Mouse (Mus musculus) neural tube, embryonic 13.5 days (tissue): ENCODE measurements around the gene Prrg2. TPM values are rescaled to one million over a fixed set of nuclear protein-coding genes. Genes with fewer than 3 reads are reported as not detected.
A peak's percentile ranks its signal among the peaks of the same experiment; 100 is the strongest.
"Not testable (repeated sequence)": the region's sequence is repeated elsewhere in the genome, so short reads cannot be mapped to it uniquely, and the experiment has no call there.

Experiments
- ATAC-seq: fragments of 200-750 bp; cut with Nextera tagmentation; 2 replicates; pipeline ENCODE4 v1.8.0; 2017; ENCODE audit warnings: low read depth, mild to moderate bottlenecking, moderate TSS enrichment, moderate library complexity
- H3K27ac ChIP-seq: fragments of 300-500 bp; sonication (generic); replicated peaks from 2 replicates; pipeline ENCODE4 v1.5.1; 2015; ENCODE audit warnings: moderate library complexity, mild to moderate bottlenecking, inconsistent platforms
- H3K27me3 ChIP-seq: fragments of 300-500 bp; sonication (generic); 2 replicates; pipeline ENCODE4 v1.6.1; 2015; ENCODE audit warnings: mild to moderate bottlenecking, inconsistent platforms
- H3K36me3 ChIP-seq: fragments of 300-500 bp; sonication (generic); 2 replicates; pipeline ENCODE4 v1.6.1; 2015; ENCODE audit warnings: mild to moderate bottlenecking, inconsistent platforms
- H3K4me1 ChIP-seq: fragments of 300-500 bp; sonication (generic); replicated peaks from 2 replicates; pipeline ENCODE4 v1.6.1; 2015; ENCODE audit warnings: inconsistent platforms
- H3K4me2 ChIP-seq: fragments of 300-500 bp; sonication (generic); 2 replicates; pipeline ENCODE4 v1.6.1; 2015; ENCODE audit warnings: inconsistent platforms, mild to moderate bottlenecking, moderate library complexity
- H3K4me3 ChIP-seq: fragments of 300-500 bp; sonication (generic); 2 replicates; pipeline ENCODE4 v1.5.1; 2015; ENCODE audit warnings: mild to moderate bottlenecking, inconsistent platforms
- H3K9ac ChIP-seq: fragments of 300-500 bp; sonication (generic); 2 replicates; pipeline ENCODE4 v1.6.1; 2015; ENCODE audit warnings: moderate library complexity, mild to moderate bottlenecking, inconsistent platforms
- H3K9me3 ChIP-seq: fragments of 300-500 bp; sonication (generic); 2 replicates; pipeline ENCODE4 v1.6.1; 2016; ENCODE audit warnings: inconsistent platforms
- WGBS: fragments of 180-500 bp; shearing (Covaris S2); methylation state at CpG from one replicate; pipeline ENCODE4 v1.1.7; 2015; 5-methylcytosine and 5-hydroxymethylcytosine counted together
- polyA plus RNA-seq: library from polyadenylated mRNA; unstranded; fragments of >200 nt; fragmentation: Nextera tagmentation; extraction: Ambion mirVana; gene quantifications from 2 replicates; pipeline ENCODE4 v1.2.1, GENCODE M21; 2015

The Prrg2 gene
- polyA plus RNA-seq, 1 experiment from 2014 or later = 16.8 TPM

GRCm38 (mm10) chr7:45024281-45025248 is 37.9 kb downstream of the Prrg2 start:
- peaks cover 16% of the 10 kb centered on the region for H3K4me1 ChIP-seq
- no peaks in the 10 kb centered on the region for H3K27me3 ChIP-seq
- WGBS = 90% methylated on average over 15 of the region's 15 CpGs
- no peak overlapping the region for H3K4me2 ChIP-seq
- H3K9me3 ChIP-seq = no peaks in the 10 kb centered on the region
- ATAC-seq = no peak
- H3K4me3 ChIP-seq = no peak overlapping the region
- peaks cover 30% of the 10 kb centered on the region for H3K36me3 ChIP-seq
- H3K27ac ChIP-seq = peak overlapping the region; percentile 56; the same call in 1 of the 2 replicates
- H3K9ac ChIP-seq = no peak overlapping the region

- ATAC-seq, H3K27ac ChIP-seq, H3K4me2 ChIP-seq, H3K27me3 ChIP-seq, H3K9me3 ChIP-seq, H3K4me3 ChIP-seq, H3K9ac ChIP-seq: not testable (repeated sequence)
- peaks cover 22% of the 10 kb centered on the region for H3K36me3 ChIP-seq
- peaks cover 20% of the 10 kb centered on the region for H3K4me1 ChIP-seq
- WGBS = 74% methylated on average over 5 of the region's 5 CpGs
These were observed 38.8 kb downstream of the Prrg2 start for GRCm38 (mm10) chr7:45023711-45024110.

GRCm38 (mm10) chr7:45020225-45020624 is 42.3 kb downstream of the Prrg2 start:
- Histone ChIP-seq H3K9me3 (no peaks in the 10 kb centered on the region), H3K4me3 (no peak overlapping the region), H3K27me3 (no peaks in the 10 kb centered on the region), H3K4me1 (peaks cover 28% of the 10 kb centered on the region), H3K4me2 (no peak overlapping the region), H3K36me3 (no peaks in the 10 kb centered on the region), H3K27ac (no peak overlapping the region), H3K9ac (no peak overlapping the region)
- 82% methylated on average over 9 of the region's 9 CpGs for WGBS
- no peak for ATAC-seq

- no peak for ATAC-seq
- H3K4me2 ChIP-seq = peak overlapping the region; percentile 78
- 43% methylated on average over 8 of the region's 8 CpGs for WGBS
- H3K4me1 ChIP-seq = peaks cover 38% of the 10 kb centered on the region
- H3K9ac ChIP-seq = 0 out of 2 replicates have a peak overlapping the region, but pooled peaks have one; percentile 73
- H3K27me3 ChIP-seq = no peaks in the 10 kb centered on the region
- H3K36me3 ChIP-seq = no peaks in the 10 kb centered on the region
- H3K27ac ChIP-seq = no peak overlapping the region
- H3K9me3 ChIP-seq = no peaks in the 10 kb centered on the region
- no peak overlapping the region; the same call in 1 of the 2 replicates for H3K4me3 ChIP-seq
These were observed 43.4 kb downstream of the Prrg2 start for GRCm38 (mm10) chr7:45019031-45019571.

GRCm38 (mm10) chr7:45017242-45018061 is 45.0 kb downstream of the Prrg2 start, which contains the start of gene Rras:
Rras (plus strand) TSS chr7:45017961.
- Histone ChIP-seq H3K4me2 (peak within 1 kb of the TSS; percentile 78), H3K9me3 (no peaks in the 10 kb centered on the region), H3K36me3 (peaks cover 12% of the 10 kb centered on the region), H3K27me3 (no peaks in the 10 kb centered on the region), H3K4me1 (peaks cover 51% of the 10 kb centered on the region), H3K27ac (peak within 1 kb of the TSS; percentile 90), H3K4me3 (peak within 1 kb of the TSS; percentile 80), H3K9ac (peak within 1 kb of the TSS; percentile 73)
- peak; percentile 79 for ATAC-seq
- under 1% methylated on average over 36 of the region's 36 CpGs for WGBS

- Histone ChIP-seq H3K9ac (peak overlapping the region; percentile 60), H3K4me3 (peak overlapping the region; percentile 80), H3K27me3 (no peaks in the 10 kb centered on the region), H3K4me1 (peaks cover 51% of the 10 kb centered on the region), H3K27ac (peak overlapping the region; percentile 90), H3K9me3 (no peaks in the 10 kb centered on the region), H3K36me3 (peaks cover 19% of the 10 kb centered on the region), H3K4me2 (peak overlapping the region; percentile 78)
- no peak for ATAC-seq
- WGBS = 4% methylated on average over 4 of the region's 4 CpGs
These were observed 45.7 kb downstream of the Prrg2 start for GRCm38 (mm10) chr7:45016761-45017160.

- peak within 1 kb of the TSS; percentile 80 for H3K4me3 ChIP-seq
- H3K27me3 ChIP-seq = no peaks in the 10 kb centered on the region
- H3K9ac ChIP-seq = peak within 1 kb of the TSS; percentile 87
- no peaks in the 10 kb centered on the region for H3K9me3 ChIP-seq
- peaks cover 51% of the 10 kb centered on the region for H3K4me1 ChIP-seq
- WGBS = under 1% methylated on average over 67 of the region's 69 CpGs
- peaks cover 25% of the 10 kb centered on the region for H3K36me3 ChIP-seq
- H3K4me2 ChIP-seq = peak within 1 kb of the TSS; percentile 78
- peak; percentile 94 for ATAC-seq
- H3K27ac ChIP-seq = peak within 1 kb of the TSS; percentile 90
These were observed 46.4 kb downstream of the Prrg2 start, which contains the start of gene Scaf1 for GRCm38 (mm10) chr7:45015957-45016612. Scaf1 (minus strand) TSS chr7:45016363.

GRCm38 (mm10) chr7:45015344-45015956 is 47.0 kb downstream of the Prrg2 start:
- WGBS = 3% methylated on average over 20 of the region's 20 CpGs
- Histone ChIP-seq H3K9me3 (no peaks in the 10 kb centered on the region), H3K9ac (peak overlapping the region; percentile 87), H3K4me1 (peaks cover 51% of the 10 kb centered on the region), H3K27ac (peak overlapping the region; percentile 83), H3K4me3 (peak overlapping the region; percentile 80), H3K36me3 (peaks cover 31% of the 10 kb centered on the region), H3K4me2 (peak overlapping the region; percentile 77), H3K27me3 (no peaks in the 10 kb centered on the region)
- ATAC-seq = no peak

GRCm38 (mm10) chr7:45014096-45014451 is 48.4 kb downstream of the Prrg2 start:
- ATAC-seq = no peak
- Histone ChIP-seq H3K36me3 (peaks cover 44% of the 10 kb centered on the region), H3K4me1 (peaks cover 50% of the 10 kb centered on the region), H3K9me3 (no peaks in the 10 kb centered on the region), H3K27me3 (no peaks in the 10 kb centered on the region), H3K9ac (no peak overlapping the region), H3K27ac (no peak overlapping the region), H3K4me3 (no peak overlapping the region), H3K4me2 (peak overlapping the region; percentile 77; the same call in 1 of the 2 replicates)
- WGBS = 96% methylated on average over 3 of the region's 3 CpGs

GRCm38 (mm10) chr7:45013366-45014095 is 48.9 kb downstream of the Prrg2 start:
- no peak overlapping the region for H3K27ac ChIP-seq
- peaks cover 50% of the 10 kb centered on the region for H3K36me3 ChIP-seq
- no peak overlapping the region for H3K4me2 ChIP-seq
- H3K4me3 ChIP-seq = no peak overlapping the region
- no peaks in the 10 kb centered on the region for H3K9me3 ChIP-seq
- no peaks in the 10 kb centered on the region for H3K27me3 ChIP-seq
- no peak for ATAC-seq
- peaks cover 45% of the 10 kb centered on the region for H3K4me1 ChIP-seq
- no peak overlapping the region for H3K9ac ChIP-seq
- WGBS = 94% methylated on average over 16 of the region's 16 CpGs
